Mouse (Mus musculus) gastrocnemius, postnatal 25 days (tissue): ENCODE data around the gene Actl7b. TPM values are rescaled to one million over a fixed set of nuclear protein-coding genes. Genes with fewer than 3 reads are reported as not detected.

ENCODE experiments used
- DNase-seq: peaks from one replicate; pipeline ENCODE4 v3.0.0; 2022
- long read RNA-seq, 2 experiments: library from polyadenylated mRNA; stranded (forward); transcript quantifications; one replicate each; pipeline ENCODE4 v2.0.0; 2021
- total RNA-seq, 2 experiments: library from RNA; stranded (reverse); gene quantifications; 1 replicate in 1 of 2; 2 replicates in 1 of 2; pipeline ENCODE4 v1.2.3; 2021

Gene Actl7b
- not detected for total RNA-seq
- long read RNA-seq, experiment 1: 0 reads
- long read RNA-seq, experiment 2: 0 reads

DNA sequence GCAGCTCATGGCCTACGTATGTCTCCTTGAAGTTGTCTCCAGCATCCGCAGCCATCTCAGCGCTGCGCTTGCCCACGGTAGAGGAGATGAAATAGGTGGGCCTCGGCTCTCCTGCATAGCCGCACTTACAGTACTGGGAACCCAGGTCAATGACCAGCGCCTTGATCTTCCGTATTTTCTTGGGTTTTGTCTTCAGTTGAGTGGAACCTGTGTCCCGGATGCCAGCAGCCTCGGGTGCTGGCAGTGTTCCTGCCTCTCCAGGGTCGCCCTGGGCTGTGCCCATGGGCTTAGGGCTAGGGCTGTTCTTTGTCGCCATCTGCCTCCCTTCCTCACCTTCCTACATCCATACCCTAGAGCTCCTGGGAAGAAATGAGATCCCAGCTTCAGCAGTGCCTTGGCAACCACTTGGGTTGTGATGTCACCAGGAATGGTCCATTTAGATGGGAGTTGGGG lies at the start of gene Actl7b:
TSS of gene Actl7b (minus strand) at position 403 of the 453 bp plus-strand sequence.
- no peak for DNase-seq

DNA sequence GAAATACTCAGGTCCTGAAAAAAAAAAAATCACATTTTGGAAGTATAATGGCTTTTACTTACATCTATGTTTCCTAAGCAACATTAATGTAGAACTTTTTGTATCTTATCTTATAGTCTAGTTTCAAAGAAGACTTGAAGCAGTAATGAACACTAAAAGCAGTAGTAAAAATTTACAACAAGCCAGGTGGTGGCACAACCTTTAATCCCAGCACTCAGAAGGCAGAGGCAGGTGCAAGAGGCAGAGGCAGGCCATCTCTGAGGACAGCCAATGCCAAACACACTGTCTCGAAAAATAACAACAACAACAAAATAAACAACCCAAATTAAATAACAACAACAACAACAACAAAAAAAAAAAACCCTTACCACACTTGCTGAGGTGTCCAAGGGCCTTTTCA lies 29.8 kb upstream of the Actl7b start:
- no peak for DNase-seq

DNA sequence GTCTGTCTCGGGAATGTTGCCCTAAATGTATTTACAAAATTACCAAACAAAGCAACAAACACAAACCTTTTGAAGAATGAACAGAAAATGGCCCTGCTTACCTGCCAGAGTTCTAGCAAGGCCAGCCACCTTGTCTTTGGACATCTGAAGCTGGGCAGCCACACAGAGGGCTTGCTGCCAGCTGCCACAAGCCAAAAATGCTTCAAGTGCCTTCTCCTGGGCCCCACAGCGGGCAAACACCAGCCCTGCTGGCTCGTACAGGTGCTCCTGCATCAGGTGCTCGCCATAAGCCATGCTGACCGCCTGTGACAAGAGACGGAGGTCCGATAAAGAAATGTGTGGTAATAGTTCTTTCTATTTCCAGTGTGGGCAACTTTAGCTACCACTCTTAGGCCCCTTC lies 27.7 kb upstream of the Actl7b start:
- no peak for DNase-seq

DNA sequence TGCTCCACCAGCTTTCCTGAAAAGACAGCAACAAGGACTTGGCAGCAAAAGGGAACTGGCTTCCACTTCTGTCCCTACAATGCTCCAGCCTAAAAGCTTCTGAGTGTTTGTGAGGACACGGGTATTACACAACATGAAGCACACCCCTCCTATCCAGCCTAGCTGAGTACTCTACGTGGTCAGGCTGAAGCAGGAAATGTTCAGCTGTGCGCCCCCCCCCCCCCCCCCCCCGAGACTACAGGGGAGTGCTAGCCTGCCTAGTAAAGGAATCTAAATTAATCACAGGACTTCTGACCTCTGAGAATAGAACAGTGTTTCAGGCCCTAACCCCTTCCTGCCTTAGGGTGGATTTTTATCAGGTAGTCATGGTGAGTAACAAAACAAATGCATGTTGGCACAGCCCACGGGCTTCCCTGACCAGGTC lies 26.6 kb upstream of the Actl7b start:
- DNase-seq: no peak

DNA sequence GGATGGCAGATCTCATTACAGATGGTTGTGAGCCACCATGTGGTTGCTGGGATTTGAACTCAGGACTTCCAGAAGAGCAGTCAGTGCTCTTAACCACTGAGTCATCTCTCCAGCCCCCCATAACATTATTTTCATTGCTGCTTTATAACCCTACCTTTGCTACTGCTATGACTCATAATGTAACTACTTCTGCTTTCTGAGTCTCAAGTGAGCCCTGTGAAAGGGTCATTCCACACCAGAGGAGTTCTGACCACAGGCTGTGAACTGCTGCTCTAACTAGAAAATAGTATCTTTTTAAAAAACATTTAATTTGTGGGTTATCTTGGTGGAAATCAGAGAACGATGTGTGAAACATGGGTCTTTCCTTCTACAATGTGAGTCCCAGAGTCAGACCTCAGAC lies 16.4 kb upstream of the Actl7b start:
- no peak for DNase-seq

DNA sequence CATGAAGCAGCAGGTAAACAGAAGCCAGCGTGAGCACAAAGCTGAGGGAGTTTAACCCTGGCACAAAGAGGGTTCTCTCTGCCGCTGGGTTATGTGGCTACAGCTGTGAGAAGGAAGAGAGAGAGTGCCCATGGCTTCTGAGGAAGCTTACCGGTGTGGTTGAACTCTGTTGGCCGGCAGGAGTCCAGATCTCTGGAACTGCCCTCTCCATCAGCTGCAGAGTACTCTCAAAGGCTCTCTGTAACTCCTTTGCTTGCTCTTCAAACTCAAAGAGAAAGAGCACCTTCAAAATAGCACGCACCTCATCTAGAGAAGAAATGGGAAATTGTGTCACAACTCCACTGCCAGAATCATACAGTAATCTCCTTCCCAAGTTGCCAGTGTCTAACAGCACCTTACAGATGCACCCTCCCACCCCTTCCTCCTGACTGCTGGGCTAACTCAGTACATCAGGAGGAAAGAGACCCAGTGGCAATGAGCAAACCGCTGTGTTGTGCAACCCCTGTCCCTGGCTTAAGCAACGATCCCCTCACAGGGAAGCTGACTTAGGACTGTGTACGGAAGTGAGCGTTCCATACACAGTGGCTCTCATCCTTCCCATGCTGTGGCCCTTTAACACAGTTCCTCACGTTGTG lies 15.8 kb upstream of the Actl7b start:
- DNase-seq: no peak

DNA sequence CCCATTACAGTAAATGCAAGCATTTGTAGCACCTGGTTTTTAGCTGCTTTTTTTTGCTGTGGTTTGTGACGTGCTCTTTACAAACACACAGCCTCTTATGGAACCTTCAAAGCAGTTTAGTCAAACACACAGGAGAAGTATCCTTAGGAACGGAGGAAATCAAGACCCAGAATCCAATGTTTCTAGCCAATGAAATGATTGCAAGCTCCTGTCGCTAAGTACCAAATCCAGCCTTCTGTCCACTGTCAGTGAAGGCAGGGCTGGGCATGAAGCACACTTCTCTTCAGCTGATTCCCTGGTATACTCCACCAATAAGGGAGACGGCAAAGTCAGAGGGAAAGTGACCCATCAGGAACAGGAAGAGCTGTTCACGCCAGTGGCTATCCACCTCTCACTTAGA lies 14.8 kb upstream of the Actl7b start:
- no peak for DNase-seq

DNA sequence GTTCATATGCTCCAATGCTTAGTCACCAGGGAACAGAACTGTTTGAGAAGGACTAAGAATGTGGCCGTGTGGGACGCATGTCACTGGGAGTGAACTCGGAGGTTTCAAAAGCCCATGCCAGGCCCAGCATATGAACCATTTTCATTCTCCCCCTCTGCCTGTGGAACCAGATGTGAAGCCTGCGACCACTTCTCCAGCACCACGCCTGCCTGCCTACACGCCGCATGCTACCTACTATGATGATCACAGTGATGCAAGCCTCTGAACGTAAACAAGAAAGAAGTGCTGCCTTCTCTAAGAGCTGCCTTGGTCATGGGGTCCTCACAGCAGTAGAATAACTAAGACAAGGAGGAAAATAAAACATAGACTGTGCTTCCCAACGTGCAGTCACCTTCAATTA lies 6.2 kb upstream of the Actl7b start:
- no peak for DNase-seq

DNA sequence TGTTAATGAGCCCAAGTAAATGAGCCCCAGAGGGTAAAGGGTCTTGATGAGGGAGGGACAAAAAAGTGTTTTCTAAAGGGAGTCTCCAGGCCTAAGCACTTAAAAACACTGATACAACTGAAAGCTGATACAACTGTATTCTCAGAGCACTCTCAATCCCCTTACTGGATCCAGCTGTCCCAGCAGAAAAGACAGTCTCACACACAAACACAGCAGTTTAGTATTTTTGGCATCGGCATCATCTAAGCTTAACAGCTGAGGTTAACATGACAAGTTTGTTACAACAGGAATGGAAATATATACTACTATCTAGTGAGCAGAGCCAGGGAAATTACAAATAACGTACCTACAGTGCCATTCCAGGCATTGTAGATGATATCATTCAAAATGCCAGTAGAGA lies 5.1 kb upstream of the Actl7b start:
- no peak for DNase-seq

DNA sequence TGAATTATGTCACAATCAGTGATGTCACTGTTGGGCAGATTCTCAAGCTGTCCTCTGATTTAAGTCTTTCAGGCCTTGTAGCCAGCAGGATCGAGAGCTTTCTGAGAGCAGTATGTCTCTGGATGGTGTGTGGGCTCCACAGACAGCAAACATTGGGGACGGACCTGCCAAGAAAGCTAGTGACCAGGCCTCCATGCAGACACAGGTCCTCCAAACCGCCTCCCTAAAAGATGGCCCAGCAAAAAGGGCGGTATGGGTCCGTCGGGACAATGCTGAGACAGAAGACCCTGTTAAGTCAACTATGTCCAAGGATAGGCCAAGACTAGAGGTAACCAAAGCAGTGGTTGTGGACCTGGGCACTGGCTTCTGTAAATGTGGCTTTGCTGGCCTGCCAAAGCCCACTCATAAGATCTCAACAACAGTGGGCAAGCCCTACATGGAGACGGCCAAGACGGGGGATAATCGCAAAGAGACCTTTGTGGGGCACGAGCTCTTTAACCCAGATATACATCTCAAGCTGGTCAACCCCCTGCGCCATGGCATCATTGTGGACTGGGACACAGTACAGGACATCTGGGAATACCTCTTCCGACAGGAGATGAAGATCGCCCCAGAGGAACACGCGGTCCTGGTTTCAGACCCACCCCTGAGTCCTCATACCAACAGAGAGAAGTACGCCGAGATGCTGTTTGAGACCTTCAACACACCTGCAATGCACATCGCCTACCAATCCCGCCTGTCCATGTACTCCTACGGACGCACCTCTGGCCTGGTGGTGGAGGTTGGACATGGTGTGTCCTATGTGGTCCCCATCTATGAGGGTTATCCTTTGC lies 2.3 kb upstream of the Actl7b start, which contains the start of gene Actl7a:
TSS of gene Actl7a (plus strand) at position 51 of the 833 bp plus-strand sequence.
- no peak for DNase-seq

DNA sequence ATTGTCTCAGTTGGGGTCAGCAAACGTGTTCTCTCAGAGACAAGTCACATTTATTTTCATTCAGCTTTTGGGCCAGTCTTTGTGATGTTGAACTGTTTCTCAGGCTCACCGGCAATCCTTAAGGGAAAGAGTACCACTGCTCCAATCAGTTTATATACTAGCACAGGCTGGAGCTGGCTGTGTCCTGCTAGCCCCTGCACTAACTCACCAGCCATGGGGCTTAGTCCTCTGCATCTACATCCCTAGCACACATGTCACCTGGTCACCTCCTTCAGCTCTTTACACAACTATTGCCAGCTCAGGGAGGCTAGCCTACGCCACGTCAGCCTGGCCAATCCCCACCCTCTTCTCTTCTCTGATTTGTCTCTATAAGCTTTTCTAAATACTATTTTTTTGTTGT lies 1.5 kb upstream of the Actl7b start:
- no peak for DNase-seq

DNA sequence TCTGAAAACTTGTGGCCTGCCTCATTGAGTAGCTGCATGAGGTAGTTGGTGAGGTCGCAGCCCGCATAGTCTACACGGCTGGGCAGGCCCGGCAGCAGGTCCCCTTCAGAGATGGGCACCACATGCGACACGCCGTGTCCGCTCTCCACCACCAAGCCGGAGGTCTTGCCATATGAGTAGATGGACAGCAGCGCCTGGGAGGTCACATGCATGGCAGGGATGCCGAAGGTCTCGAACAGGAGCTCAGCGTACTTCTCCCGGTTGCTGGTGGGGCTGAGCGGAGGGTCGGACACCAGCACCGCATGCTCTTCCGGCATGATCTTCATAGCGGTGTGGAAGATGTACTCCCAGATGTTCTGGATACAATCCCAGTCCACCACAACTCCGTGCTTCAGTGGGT lies 632 bp downstream of the Actl7b start:
- DNase-seq: no peak

DNA sequence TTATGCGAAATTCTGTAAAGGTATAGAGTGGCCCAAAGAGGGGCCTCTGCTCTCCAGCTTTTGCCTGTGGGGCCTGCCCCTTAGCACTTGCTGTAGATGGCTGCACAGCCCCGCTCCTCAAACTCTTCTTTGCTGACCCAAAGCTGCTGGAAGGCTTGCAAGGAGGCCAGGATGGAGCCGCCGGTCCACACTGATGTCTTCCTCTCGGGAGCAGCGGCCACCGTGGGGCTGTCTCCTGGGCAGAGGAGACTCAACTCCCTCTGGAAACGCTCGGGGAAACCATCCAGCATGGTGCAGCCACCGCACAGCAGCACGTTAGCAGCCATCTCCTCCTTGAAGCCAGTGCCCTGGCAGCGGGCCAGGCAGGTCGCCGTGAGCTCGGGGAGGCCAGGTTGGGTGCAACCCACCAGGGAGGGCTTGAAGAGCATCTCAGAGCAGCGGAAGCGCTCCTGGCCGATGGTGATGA lies 1.2 kb downstream of the Actl7b start, which contains the start of gene Gm26657:
TSS of gene Gm26657 (plus strand) at position 51 of the 466 bp plus-strand sequence.
- no peak for DNase-seq

DNA sequence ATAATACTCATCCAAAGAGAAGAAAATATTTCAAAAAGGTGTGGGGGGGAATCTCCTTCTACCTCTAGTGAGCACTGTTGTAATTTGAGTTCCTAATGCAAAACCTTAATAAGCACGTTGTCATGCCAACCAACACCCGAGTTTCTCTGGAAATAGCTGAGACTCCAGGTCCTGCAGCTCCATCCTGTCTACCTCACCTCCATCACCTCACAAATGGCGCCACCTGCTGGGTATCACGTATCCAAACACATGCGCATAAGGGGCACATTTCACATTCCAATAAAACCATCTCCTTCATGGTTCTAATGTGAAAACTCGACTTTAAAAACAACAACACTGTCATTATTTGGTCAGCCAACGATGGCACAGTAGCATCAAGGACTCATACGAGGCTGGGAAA lies 15.4 kb downstream of the Actl7b start:
- DNase-seq: no peak

DNA sequence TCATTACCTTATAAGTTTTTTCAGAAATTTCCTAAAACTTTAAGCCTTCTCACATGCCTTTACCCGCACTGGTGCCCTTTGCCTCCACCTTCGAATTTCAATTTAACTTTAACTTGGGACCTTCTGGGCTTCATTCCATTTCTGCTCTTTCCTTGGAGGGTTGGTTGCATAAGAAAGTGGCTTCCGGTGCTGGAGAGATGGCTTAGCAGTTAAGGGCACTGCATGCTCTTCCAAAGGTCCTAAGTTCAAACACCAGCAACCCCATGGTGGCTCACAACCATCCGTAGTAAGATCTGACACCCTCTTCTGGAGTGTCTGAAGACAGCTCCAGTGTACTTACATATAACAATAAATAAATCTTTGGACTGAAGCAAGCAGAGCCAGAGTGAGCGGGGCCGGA lies 18.0 kb downstream of the Actl7b start:
- no peak for DNase-seq

DNA sequence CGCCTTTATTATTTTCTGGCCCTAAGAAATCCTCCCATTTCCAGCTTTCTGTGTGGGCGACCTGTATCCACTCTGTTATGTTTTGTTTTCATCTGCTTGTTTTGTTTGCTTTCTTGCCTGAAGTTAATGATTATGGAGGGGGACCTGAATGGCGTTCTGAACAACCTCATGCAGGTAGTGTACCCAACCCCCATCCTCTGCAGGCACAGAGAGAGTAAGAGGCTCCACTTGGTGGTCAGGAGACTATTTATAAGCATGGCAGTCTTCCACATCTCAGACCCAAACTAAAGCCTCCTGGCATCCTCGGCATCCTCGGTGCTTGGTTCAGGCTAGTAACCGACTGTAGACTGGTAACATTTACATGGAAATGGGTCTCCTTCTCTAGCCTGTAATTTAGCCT lies 18.9 kb downstream of the Actl7b start:
- DNase-seq: no peak

DNA sequence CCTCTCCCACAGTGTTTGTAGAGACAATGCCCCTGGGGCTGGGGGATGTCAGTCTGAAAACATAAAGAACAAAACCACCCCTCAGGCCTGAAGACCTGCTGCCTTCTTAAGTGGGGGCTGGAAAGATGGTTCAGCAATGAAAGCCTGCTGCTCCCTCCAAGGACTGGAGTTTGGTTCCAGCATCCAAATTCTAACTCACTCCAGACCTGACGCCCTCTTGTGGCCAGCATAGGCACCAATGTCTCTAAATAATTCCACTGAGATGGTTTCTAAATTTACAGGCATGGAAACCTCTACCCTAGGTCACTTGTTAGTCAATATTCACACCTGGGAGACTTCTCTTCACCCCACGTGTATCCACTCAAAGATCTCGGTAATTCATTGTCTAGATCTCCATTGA lies 19.8 kb downstream of the Actl7b start:
- DNase-seq: no peak

DNA sequence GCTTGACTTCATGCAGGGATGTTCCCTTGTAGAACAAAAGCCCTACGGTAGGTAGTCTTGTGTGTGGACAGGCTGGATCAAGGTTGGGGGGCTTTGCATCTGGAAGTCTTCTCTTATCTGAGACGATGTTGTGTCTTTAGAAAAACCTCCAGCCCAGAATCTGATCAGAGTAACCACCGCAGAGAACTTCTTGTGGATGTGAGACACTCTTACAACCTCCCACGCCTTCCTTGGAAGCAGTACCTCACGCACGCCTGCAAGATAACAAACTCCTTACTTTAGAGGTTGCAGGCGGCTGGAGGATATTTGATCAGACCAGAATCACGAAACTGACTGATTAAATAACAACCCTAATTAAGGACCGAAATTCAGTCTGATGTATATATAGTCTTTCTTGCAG lies 20.8 kb downstream of the Actl7b start:
- no peak for DNase-seq

DNA sequence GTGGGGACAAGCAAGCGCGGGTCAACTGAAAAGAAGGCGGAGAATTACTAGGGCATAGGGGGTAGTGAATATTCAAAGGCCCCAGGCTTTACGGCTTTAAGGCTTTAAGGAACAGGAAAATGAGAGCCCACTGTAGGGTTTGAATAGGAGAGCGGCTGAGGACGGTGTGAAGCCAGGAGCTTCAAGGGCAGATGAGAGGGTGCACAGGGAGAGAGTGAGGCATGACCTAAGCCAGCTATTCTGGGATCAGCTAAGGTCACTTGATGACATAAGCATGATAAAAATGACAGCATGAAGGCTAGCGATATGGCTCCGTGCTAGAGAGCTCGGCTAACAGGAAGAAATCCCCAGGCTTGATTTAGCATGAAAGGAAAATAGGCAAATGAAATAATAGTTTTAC lies 21.8 kb downstream of the Actl7b start:
- DNase-seq: no peak

DNA sequence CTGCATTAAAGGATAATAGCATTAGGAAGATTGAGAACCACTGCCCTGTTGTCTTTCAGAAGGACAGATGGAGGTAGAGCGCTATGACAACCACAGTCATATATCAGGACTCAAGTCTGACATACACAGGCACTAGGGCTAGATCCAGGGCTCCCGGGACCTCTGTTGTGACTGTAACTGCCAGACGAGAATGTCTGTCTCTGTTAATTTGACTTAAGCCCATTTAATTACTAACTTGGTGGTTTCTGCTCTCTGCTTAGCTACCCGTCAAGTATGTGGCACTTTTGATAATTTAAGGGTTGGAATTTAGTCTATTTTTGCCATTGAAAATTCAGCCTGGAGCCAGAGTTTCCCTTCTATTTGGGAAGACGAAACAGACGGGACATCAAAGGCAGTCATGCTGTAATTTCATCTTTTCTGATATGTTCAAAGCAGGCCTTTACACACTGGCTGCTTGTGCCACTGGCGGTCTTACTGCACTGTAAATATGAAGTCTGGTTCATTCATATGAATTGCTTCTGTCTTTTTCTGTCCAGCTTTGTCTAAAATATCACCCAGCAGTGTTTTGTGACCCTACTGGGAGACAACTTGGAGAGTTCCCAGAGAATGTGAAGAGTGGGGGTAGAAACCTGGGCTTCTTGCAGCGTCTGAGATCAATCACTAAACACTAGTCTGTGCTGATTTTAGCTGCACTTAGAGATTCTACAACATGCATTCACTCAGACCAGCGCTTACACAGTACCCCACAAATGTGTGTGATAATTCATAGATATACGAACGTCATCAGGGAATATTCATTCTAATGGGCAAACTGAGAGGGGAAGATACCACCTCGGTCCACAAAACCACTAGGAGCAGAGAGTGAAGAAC lies 22.4 kb downstream of the Actl7b start:
- no peak for DNase-seq

DNA sequence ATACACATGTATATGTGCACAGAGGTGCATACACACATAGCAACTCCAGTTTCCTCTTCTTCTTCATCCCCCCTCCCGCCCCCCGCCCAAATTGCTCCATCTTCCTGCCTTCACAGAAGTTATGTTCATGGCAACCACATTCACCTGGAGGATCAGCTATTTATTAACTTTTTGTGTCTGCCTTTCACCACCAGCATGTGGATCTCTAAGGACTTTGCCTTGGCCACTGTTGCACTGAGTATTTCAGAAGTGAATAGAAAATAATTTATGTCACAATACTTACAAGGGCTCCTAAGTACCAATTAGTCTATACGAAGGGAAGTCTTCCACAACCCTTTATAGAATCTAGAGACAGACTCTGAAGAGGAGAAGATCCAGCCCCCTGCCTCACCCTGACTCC lies 23.3 kb downstream of the Actl7b start:
- DNase-seq: no peak

DNA sequence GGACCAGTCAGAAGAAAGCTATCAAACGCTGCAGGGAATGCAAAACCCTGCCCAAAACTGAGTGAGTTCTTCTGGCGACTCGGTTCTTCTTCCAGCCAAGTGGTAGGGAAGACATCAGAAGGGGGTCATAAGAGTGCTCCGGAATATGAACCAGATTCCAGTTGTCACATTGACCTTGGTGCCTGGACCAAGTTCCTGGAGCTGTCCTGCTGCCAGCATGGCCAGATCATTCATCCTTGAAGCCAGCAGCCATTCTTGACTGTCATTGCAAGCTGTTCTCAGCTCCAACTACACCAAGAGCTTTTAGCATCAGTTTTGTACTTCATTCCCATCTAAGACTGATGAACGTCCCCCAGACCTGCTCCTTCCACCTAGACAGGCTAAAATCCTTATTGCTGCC lies 24.4 kb downstream of the Actl7b start:
- DNase-seq: no peak

DNA sequence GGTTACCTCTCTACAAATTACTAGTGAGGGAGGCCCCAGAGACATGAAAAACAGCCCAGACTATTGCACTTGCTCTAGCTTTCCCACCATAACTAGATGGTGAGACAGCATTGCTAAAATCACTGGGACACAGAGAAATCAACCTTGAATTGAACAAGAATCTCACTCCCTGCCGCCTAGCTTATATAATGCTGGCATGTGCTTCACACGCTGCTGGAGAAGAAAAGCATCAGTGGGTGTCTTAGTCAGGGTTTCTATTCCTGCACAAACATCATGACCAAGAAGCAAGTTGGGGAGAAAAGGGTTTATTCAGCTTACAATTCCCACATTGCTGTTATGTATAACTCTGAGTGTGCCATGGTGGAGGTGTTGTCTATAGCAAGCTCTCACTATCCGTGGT lies 28.1 kb downstream of the Actl7b start:
- no peak for DNase-seq
